Mouse (Mus musculus): Measurements from ENCODE around the gene Ccdc85c.

The Ccdc85c gene

GRCm38 (mm10) chr12:108178331-108179245, 96.6 kb downstream of the Ccdc85c start:
- DNase-seq (ENCODE audit: low spot score): peak; percentile 57

- DNase-seq (ENCODE audit: low spot score): no peak
Observed at GRCm38 (mm10) chr12:108176366-108176765, 98.9 kb downstream of the Ccdc85c start.

GRCm38 (mm10) chr12:108174606-108175505, 100.4 kb downstream of the Ccdc85c start:
- DNase-seq (ENCODE audit: low spot score): no peak

GRCm38 (mm10) chr12:108172639-108173038, 102.6 kb downstream of the Ccdc85c start:
- DNase-seq (ENCODE audit: low spot score): no peak

GRCm38 (mm10) chr12:108171336-108171735, 103.9 kb downstream of the Ccdc85c start:
- DNase-seq (ENCODE audit: low spot score): no peak

- DNase-seq (ENCODE audit: low spot score): no peak
Observed at GRCm38 (mm10) chr12:108170467-108170866, 104.8 kb downstream of the Ccdc85c start.

GRCm38 (mm10) chr12:108168909-108169308, 106.3 kb downstream of the Ccdc85c start:
- DNase-seq (ENCODE audit: low spot score): no peak

- no peak for DNase-seq (ENCODE audit: low spot score)
Observed at GRCm38 (mm10) chr12:108163706-108164105, 111.5 kb downstream of the Ccdc85c start.

GRCm38 (mm10) chr12:108162036-108162435, 113.2 kb downstream of the Ccdc85c start:
- DNase-seq (ENCODE audit: low spot score): peak; percentile 18

GRCm38 (mm10) chr12:108159863-108160262, 115.4 kb downstream of the Ccdc85c start:
- no peak for DNase-seq (ENCODE audit: low spot score)

Data from ovary, postnatal 36 days (tissue).